Comparison of ENCODE assay signal across 8 mouse cellular contexts in genomic region chr2:13264875-13265274, GRCm38 (mm10). TPM values are rescaled to one million over a fixed set of nuclear protein-coding genes. Genes with fewer than 3 reads are reported as not detected.
DNase-seq lines count a peak whose midpoint lies in the region; ATAC-seq and TF ChIP-seq lines count a peak whose summit lies in the region.

No protein-coding gene starts in this region.

- peak; percentile 87 for TF ChIP-seq CTCF in left cerebral cortex, adult 2 months (IDR thresholded peaks at IDR 0.05)
- TF ChIP-seq CTCF in bone marrow, adult 2 months (IDR thresholded peaks at IDR 0.05; ENCODE audit: control insufficient read depth, insufficient read depth, low read length) = peak; percentile 41

- DNase-seq in left cerebral cortex, adult 2 months (ENCODE audit: extremely low spot score in 1 of 2, low spot score in 2 of 2) = no peak
- DNase-seq in left cerebral cortex, adult 18-20 months (ENCODE audit: low spot score in 2 of 2) = no peak
- DNase-seq in ES-CJ7 (ENCODE audit: low read depth, low spot score) = peak; percentile 64
- DNase-seq in hindbrain, embryonic 10.5 days (ENCODE audit: low spot score) = peak; percentile 24
- DNase-seq in midbrain, embryonic 14.5 days = peak; percentile 87
- no peak for DNase-seq in urinary bladder, adult 18-20 months (ENCODE audit: low spot score in 2 of 2)
- DNase-seq in left cerebral cortex, adult 8-10 months (ENCODE audit: low spot score in 2 of 2) = no peak

- WGBS in bone marrow, adult 2 months = 56% methylated on average over 4 of the region's 4 CpGs
- 51% methylated on average over 4 of the region's 4 CpGs for WGBS in hindbrain, embryonic 10.5 days
- WGBS in midbrain, embryonic 14.5 days = 48% methylated on average over 4 of the region's 4 CpGs

- TF ChIP-seq POLR2A in bone marrow, adult 2 months (IDR thresholded peaks at IDR 0.05; ENCODE audit: borderline replicate concordance, control insufficient read depth, low read depth, low read length) = no peak

- H3K4me3 ChIP-seq in left cerebral cortex, adult 2 months = no peak overlapping the region
- no peak overlapping the region for H3K4me3 ChIP-seq in bone marrow, adult 2 months (replicated peaks; ENCODE audit: control insufficient read depth, low read depth, low read length)
- no peak overlapping the region for H3K4me3 ChIP-seq in hindbrain, embryonic 10.5 days
- H3K4me3 ChIP-seq in midbrain, embryonic 14.5 days (replicated peaks; ENCODE audit: low read depth, low read length) = no peak overlapping the region

- no peak overlapping the region for H3K27ac ChIP-seq in left cerebral cortex, adult 2 months
- H3K27ac ChIP-seq in bone marrow, adult 2 months (ENCODE audit: control insufficient read depth, insufficient read depth, low read depth, low read length, poor library complexity) = no peak overlapping the region
- no peak overlapping the region for H3K27ac ChIP-seq in hindbrain, embryonic 10.5 days
- H3K27ac ChIP-seq in midbrain, embryonic 14.5 days (replicated peaks; ENCODE audit: low read depth, low read length) = no peak overlapping the region

- no peaks in the 10 kb centered on the region for H3K9me3 ChIP-seq in hindbrain, embryonic 10.5 days
- H3K9me3 ChIP-seq in midbrain, embryonic 14.5 days (ENCODE audit: control insufficient read depth, low read length) = no peaks in the 10 kb centered on the region

- H3K36me3 ChIP-seq in hindbrain, embryonic 10.5 days = no peaks in the 10 kb centered on the region
- no peaks in the 10 kb centered on the region for H3K36me3 ChIP-seq in midbrain, embryonic 14.5 days (ENCODE audit: control insufficient read depth, insufficient read depth, low read length)

- no peak overlapping the region for H3K9ac ChIP-seq in midbrain, embryonic 14.5 days (replicated peaks; ENCODE audit: low read length)

- no peaks in the 10 kb centered on the region; the same call in 1 of the 2 replicates for H3K4me1 ChIP-seq in bone marrow, adult 2 months (ENCODE audit: control insufficient read depth, insufficient read depth, low read length)
- 0 out of 2 replicates have a peak, but pooled peaks cover 2% of the 10 kb centered on the region for H3K4me1 ChIP-seq in hindbrain, embryonic 10.5 days (replicated peaks)
- no peaks in the 10 kb centered on the region for H3K4me1 ChIP-seq in midbrain, embryonic 14.5 days (ENCODE audit: control insufficient read depth, insufficient read depth, low read length)

- H3K4me2 ChIP-seq in midbrain, embryonic 14.5 days (ENCODE audit: low read length) = no peak overlapping the region

- peak; percentile 44; the same call in 1 of the 2 replicates for ATAC-seq in midbrain, embryonic 14.5 days (ENCODE audit: low FRiP score, low TSS enrichment)

- H3K27me3 ChIP-seq in hindbrain, embryonic 10.5 days (ENCODE audit: insufficient read depth, poor library complexity, severe bottlenecking) = no peaks in the 10 kb centered on the region
- H3K27me3 ChIP-seq in midbrain, embryonic 14.5 days (ENCODE audit: control insufficient read depth, insufficient read depth, low read length) = no peaks in the 10 kb centered on the region

- intact Hi-C loops in left cerebral cortex, adult 2 months (cut with DNase I) = loop anchor here (5.0 to 10.0 kb wide), 2 partner anchors 828 to 1260 kb away; no protein-coding TSS in a partner anchor

RNA-seq across cellular contexts. Expression of gene Rsu1, which starts 6.3 kb away (rescaled TPM):
- total RNA-seq in left cerebral cortex, adult 2 months (2021) = 10 to 100 TPM; 31.9 to 33.2 TPM
- 10 to 100 TPM; 24.5 to 31.1 TPM for total RNA-seq in left cerebral cortex, adult 18-20 months (2021)
- polyA plus RNA-seq in bone marrow, adult 2 months (2011; ENCODE audit: insufficient read depth, insufficient read length, low replicate concordance, missing spikeins) = 38.0 and 70.8 TPM in 2 replicates
- 71.6 and 79.4 TPM in 2 replicates for polyA plus RNA-seq in hindbrain, embryonic 10.5 days (2016; fragmentation: Nextera tagmentation; extraction: Ambion mirVana)
- 49.0 and 58.7 TPM in 2 replicates for polyA plus RNA-seq in midbrain, embryonic 14.5 days (2014; fragmentation: Nextera tagmentation; extraction: Ambion mirVana)
- 10 to 100 TPM; 29.8 to 42.3 (median 32.0) TPM for total RNA-seq in left cerebral cortex, adult 8-10 months (2022)

Comparison
In these comparisons a context has a peak if more than half of its experiments do, and no peak if none do; other contexts are left out.
1. DNase-seq: peak in ES-CJ7 (single experiment), hindbrain, embryonic 10.5 days (single experiment) and midbrain, embryonic 14.5 days (single experiment); none in left cerebral cortex, adult 2 months (0 of 2), left cerebral cortex, adult 18-20 months (0 of 2), urinary bladder, adult 18-20 months (0 of 2) and left cerebral cortex, adult 8-10 months (0 of 2).